Mouse (Mus musculus) lung, postnatal 10 days (tissue): Measurements from ENCODE around the gene Fam173b.
"Not testable (repeated sequence)": the region's sequence is repeated elsewhere in the genome, so short reads cannot be mapped to it uniquely, and the experiment has no call there.

Source experiments
- DNase-seq: peaks from one replicate; pipeline ENCODE4 v3.0.0; 2021

Gene Fam173b

DNA sequence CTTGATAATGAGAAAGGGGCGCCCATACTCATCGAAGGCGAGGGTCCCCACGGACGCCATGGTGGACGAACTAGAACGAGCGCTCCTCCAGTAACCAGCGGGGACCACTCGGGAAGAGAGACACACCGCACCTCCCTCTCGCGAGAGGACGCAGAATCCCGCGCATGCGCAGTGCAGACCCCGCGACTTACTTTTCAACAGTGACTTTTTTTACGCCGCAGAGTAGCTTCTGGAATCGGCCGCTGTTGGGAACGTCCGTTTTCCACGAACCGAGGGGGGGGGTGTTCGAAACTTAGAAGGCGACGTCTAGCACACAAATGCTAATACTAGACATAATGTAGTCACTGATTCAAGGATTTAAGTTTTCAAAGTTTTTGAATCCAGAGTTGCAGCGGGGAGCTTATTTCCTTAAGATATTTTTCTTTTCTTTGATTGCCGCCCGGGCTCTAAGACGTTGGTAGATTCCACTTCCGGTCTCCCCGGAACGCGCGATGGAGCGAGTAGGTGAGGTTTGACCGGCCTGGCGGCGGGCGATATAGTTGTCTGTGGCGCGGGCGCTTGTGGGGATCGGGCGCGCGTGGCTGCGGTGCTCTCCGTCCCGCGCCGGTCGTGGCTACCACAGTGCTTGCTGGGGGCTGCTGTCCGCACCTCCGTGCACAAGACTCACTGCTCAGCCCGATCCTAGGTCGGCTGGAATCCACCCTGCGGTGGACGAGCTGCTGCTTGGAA, at the start of gene Fam173b, which contains the start of gene Cct5:
Gene Fam173b (plus strand): TSS at position 207 of the 729 bp plus-strand sequence.
Gene Cct5 (minus strand): TSS at position 159 of the 729 bp plus-strand sequence.
- peak; percentile 99 for DNase-seq

DNA sequence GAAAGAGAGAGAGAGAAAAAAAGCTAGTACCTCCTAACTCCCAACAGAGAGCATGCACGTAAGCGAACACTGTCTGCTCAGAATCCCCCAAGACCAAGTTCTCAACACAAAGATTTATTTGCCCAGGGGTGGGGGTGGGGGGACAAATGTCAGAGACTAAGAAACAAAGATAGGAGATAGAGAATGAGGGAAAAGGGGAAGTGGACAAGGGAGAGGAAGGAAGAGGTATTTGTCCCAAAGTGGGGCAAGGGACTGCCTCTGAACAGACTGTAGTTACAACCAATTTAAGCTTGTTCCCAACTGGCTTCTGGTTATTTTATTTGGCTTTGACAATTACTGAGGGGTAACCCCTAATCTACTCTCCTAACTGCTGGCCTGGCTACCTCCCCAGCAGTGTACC, 46.8 kb upstream of the Fam173b start:
- DNase-seq = no peak

GRCm38 (mm10) chr15:31561390-31561789, 40.3 kb upstream of the Fam173b start:
- no peak for DNase-seq

- DNase-seq = no peak
Measured at GRCm38 (mm10) chr15:31561976-31562375, 39.7 kb upstream of the Fam173b start.

DNA sequence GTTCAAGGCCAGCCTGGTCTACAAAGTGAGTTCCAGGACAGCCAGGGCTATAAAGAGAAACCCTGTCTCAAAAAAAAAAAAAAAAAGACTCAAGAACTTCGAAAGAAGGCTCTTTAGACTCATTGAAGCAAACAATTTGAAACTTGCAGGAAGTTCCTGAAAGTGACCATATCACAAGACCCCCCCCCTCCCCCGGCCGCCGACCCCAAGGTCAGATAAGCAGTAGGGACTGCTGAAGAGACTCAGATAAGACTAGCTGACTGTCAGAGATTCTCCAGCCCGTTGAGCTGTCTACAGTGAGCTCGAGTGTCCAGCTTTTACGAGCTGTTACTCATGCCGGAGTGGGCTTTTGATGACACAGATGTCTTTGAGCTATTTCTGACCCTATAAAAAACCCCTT, 38.8 kb upstream of the Fam173b start:
- no peak for DNase-seq

GRCm38 (mm10) chr15:31563577-31564546, 37.8 kb upstream of the Fam173b start:
- DNase-seq = peak; percentile 48

- no peak for DNase-seq
Measured at GRCm38 (mm10) chr15:31565184-31565583, 36.5 kb upstream of the Fam173b start, which contains the start of gene Cmbl. Cmbl (plus strand) TSS chr15:31565389.

DNA sequence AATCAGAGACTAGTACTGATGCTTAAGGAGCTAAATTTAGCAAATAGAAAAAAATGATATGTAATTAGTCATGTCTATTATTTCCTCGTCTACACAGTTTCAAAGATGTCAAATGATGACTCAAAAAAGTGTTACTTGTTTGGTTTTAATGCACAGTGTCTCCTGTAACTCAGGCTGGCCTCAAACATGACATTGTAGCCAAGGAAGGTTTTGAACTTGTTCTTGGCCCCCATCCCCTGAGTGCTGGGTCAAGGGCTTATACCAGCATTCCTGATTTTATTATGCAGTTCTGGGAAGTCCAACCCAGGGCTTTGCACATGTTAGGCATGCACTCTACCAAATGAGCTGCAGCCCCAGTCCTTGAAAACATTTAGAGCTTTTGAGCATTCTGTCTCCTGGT, 35.9 kb upstream of the Fam173b start:
- no peak for DNase-seq

- no peak for DNase-seq
Measured at GRCm38 (mm10) chr15:31567431-31567830, 34.2 kb upstream of the Fam173b start.

DNA sequence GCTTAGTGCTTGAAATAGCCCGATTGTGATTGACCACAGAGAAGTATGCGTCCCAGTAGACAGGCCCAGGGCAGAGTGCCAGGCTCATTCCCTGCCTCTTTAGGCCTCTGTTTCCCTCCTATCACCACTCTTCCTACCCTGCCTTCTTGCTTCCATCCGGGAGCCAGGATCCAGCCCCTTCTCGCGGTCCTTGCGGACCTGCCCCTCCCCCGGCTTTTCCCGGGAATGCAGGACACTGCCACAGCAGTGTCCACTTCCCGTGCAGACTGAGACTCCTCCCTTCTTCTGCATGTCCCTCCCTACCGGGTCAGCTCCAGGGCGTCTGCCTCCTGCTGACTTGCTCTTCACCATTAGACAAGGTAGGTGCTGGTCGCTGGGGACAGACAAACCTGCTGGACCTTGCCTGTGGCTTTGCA, 33.1 kb upstream of the Fam173b start:
- peak; percentile 90 for DNase-seq

GRCm38 (mm10) chr15:31569325-31570022, 32.2 kb upstream of the Fam173b start:
- peak; percentile 32 for DNase-seq

- no peak for DNase-seq
Measured at GRCm38 (mm10) chr15:31570959-31571358, 30.7 kb upstream of the Fam173b start.

DNA sequence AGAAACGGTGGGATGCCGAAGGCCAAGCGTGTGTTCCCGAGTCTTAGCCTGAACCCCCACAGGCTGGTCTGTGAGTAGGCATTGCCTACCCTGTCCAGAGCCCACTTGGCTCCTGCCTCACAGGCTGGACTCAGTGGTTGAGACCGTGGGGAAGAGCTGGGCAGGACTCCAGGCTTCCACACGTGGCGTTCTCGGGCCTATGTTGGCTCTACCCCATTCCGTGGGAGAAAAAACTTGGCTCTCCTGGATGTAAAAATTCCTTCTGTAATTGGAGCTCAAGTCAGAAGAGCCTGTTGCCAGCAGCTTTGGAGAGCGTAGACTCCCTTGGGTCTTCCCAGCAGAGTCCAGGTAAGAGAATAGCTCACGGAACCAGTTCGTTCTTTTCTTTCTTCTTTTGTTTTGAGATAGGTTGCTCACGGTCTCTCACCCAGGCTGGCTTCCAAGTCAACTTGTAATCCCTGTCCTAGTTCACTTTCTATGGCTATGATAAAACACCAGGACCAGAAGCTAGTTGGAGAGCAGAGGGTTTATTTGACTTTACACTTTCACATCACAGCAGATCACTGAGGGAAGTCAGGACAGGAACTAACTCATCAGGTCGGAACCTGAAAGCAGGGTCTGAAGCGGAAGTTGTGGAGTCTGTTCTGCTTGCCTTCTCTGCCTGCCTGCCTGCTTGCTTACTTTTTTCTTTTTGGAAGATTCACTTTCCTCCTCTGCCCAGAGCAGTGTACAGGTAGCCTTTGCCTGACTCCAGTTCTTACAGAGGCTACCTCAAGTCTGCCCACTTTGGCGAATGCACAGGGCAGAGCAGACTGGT, 29.5 kb upstream of the Fam173b start:
- no peak for DNase-seq

GRCm38 (mm10) chr15:31573287-31573686, 28.4 kb upstream of the Fam173b start:
- no peak for DNase-seq

DNA sequence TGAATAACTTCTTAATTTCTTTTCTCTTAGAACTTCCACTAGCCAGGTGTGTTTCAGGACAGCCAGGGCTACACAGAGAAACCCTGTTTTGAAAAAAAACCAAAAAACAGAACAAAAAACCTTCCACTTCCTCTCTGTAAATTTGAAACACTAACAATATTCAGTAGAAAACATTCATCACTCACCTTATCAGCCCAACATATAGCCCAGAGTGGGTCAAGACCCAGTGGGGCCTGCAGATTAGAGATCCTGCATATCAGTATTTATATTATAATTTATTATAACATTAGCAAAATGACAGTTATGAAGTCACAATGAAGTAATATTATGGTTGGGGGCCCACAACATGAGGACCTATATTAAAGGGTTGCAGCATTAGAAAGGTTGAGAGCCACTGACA, 28.0 kb upstream of the Fam173b start:
- no peak for DNase-seq

GRCm38 (mm10) chr15:31576076-31576475, 25.6 kb upstream of the Fam173b start:
- DNase-seq = no peak

DNA sequence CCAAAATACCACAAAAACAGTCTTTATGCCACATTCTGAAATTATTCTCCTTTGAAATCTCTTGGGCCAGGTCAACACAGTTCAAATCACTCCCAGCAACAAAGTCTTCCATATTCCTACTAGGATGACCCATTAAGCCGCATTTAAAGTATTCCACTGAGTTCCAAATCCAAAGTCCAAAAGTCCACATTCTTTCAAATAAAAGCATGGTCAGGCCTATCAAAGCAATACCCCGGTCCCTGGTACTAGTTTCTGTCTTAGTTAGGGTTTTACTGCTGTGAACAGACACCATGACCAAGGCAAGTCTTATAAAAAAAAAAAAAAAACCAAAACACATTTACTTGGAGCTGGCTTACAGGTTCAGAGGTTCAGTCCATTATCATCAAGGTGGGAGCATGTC, 20.6 kb upstream of the Fam173b start:
- not testable (repeated sequence) for DNase-seq

DNA sequence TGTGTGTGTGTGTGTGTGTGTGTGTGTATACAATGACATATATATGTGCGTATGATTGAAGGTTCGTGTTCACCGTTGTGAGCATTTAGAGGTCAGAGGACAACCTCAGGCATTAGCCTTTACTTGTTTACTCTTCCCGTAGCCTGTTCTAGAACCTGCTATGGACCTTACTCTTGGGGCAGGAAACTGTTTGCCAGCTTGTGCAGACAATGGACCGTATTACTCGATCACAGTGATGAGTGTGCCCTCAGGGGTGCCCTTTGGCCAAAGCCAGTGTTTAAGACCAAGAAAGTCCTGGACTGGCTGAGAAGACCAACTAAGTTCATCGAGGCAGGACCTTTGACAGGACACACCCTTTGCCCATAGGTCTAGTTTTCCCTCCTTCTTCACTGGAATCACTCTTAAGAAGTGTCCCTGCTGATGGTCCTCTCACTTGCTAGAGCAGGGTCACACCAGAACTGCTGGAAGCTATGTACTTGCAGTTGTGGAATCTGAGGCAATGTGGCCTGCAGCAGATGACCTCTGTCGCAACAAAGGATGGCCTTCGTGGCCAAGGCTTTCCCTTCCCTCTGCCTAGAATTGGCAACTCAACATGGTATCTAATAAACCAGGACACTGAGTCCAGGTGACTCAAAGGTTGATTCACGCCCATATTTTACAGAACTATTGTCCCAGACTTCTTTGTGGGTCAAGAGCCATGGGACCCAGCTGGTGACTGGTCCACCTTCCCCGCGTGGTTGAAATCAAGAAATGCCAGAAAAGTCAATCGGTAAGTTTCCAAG, 18.2 kb upstream of the Fam173b start:
- no peak for DNase-seq

GRCm38 (mm10) chr15:31585238-31585637, 16.4 kb upstream of the Fam173b start:
- no peak for DNase-seq

DNA sequence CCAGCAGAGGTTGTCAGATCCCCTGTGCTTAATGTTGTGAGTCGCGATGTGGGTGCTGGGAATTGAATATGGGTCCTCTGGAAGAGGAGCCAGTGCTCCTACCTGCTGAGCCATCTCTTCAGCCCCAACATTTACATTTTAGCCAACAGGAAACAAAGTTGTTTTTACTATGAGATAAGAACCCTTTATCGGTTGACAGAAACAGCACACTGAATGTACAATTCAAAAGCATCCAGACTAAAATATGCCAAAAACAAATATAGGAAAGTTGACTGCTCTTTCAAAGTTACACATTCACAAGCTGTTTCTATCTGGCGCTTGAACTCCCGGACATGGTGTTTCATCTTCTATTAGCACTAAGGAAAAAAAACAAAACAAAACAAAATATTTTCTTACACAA, 15.6 kb upstream of the Fam173b start:
- no peak for DNase-seq

DNA sequence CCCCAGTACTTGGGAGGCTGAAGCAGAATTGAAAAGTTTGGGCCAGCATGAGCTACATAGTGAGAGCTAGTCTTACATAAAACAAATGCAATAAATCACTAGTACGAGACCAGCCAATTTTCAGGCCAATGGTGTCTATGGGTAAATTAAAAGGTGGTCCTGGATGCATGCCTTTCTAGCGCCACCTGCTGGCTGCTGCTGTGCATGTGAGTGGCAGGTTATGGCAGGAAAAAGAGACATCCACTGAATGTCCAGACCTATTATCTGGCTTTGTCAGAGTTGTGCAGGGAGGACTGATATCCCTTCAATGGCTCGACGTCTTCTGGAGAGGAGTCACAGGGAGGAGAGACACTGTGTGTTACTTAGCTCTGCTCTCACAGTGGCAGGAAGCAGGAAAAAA, 15.1 kb upstream of the Fam173b start:
- peak; percentile 89 for DNase-seq
